Mouse (Mus musculus) heart, postnatal 0 days (tissue): ENCODE results near the gene Arhgdia. TPM values are rescaled to one million over a fixed set of nuclear protein-coding genes. Genes with fewer than 3 reads are reported as not detected.
A peak's percentile ranks its signal among the peaks of the same experiment; 100 is the strongest.

Source experiments
- ATAC-seq: fragments of 200-750 bp; cut with Nextera tagmentation; 2 replicates; pipeline ENCODE4 v1.8.0; 2017; ENCODE audit warnings: low read depth, moderate number of reproducible peaks, moderate library complexity; ENCODE audit not compliant: insufficient read depth
- DNase-seq: peaks from one replicate; pipeline ENCODE4 v3.0.0-alpha.2; 2016; ENCODE audit warnings: low spot score
- H3K27ac ChIP-seq: fragments of 300-500 bp; sonication (generic); 2 replicates; pipeline ENCODE4 v1.5.1; 2014; ENCODE audit warnings: low read depth, mild to moderate bottlenecking
- H3K27me3 ChIP-seq: fragments of 300-500 bp; sonication (generic); 2 replicates; pipeline ENCODE4 v1.6.1; 2014; ENCODE audit warnings: low read length, mixed read lengths; ENCODE audit not compliant: control insufficient read depth, insufficient read depth
- H3K36me3 ChIP-seq: fragments of 300-500 bp; sonication (generic); replicated peaks from 2 replicates; pipeline ENCODE4 v1.6.1; 2014; ENCODE audit warnings: low read length, mixed read lengths; ENCODE audit not compliant: control insufficient read depth, insufficient read depth
- H3K4me1 ChIP-seq: fragments of 300-500 bp; sonication (generic); 2 replicates; pipeline ENCODE4 v1.6.1; 2014; ENCODE audit warnings: antibody characterized with exemption; ENCODE audit not compliant: control insufficient read depth, insufficient read depth
- H3K4me2 ChIP-seq: fragments of 300-500 bp; sonication (generic); 2 replicates; pipeline ENCODE4 v1.6.1; 2014; ENCODE audit warnings: low read depth, mild to moderate bottlenecking, low read length, moderate library complexity
- H3K4me3 ChIP-seq: fragments of 300-500 bp; sonication (generic); 2 replicates; pipeline ENCODE4 v1.5.1; 2014; ENCODE audit warnings: low read depth, low read length
- H3K9ac ChIP-seq: fragments of 300-500 bp; sonication (generic); replicated peaks from 2 replicates; pipeline ENCODE4 v1.6.1; 2014; ENCODE audit warnings: low read depth, low read length, mixed read lengths
- H3K9me3 ChIP-seq: fragments of 300-500 bp; sonication (generic); replicated peaks from 2 replicates; pipeline ENCODE4 v1.6.1; 2016; ENCODE audit warnings: low read length; ENCODE audit not compliant: control insufficient read depth
- CTCF ChIP-seq: IDR thresholded peaks from 2 replicates; pipeline ENCODE4 v1.5.1; 2016; ENCODE audit warnings: antibody characterized with exemption, control low read depth, low read depth
- EP300 ChIP-seq: IDR thresholded peaks from 2 replicates; pipeline ENCODE4 v1.6.1; 2016; ENCODE audit warnings: antibody characterized with exemption, low read depth
- WGBS: fragments of 180-500 bp; shearing (Covaris S2); extraction: QIAGEN DNeasy Blood & Tissue Kit; methylation state at CpG from one replicate; pipeline ENCODE4 v1.1.7; 2014; 5-methylcytosine and 5-hydroxymethylcytosine counted together
- polyA plus RNA-seq: library from polyadenylated mRNA; unstranded; fragments of >200 nt; fragmentation: Nextera tagmentation; extraction: Ambion mirVana; gene quantifications from 2 replicates; pipeline ENCODE4 v1.2.1, GENCODE M21; 2015
- total RNA-seq: library from RNA; depleted of rRNA; stranded (reverse); fragments of >200 nt; gene quantifications from 2 replicates; pipeline ENCODE4 v1.2.3, GENCODE M21; 2014; ENCODE audit warnings: low replicate concordance

Gene Arhgdia
- total and polyA plus RNA-seq, 2 experiments from 2014 or later, result 231 to 245 TPM

- Histone ChIP-seq H3K27ac (peak overlapping the region; percentile 81), H3K4me1 (peaks cover 26% of the 10 kb centered on the region), H3K9me3 (no peaks in the 10 kb centered on the region), H3K27me3 (no peaks in the 10 kb centered on the region), H3K36me3 (peaks cover 37% of the 10 kb centered on the region), H3K4me3 (peak overlapping the region; percentile 82), H3K9ac (peak overlapping the region; percentile 90), H3K4me2 (peak overlapping the region; percentile 67)
- WGBS, result under 1% methylated on average over 22 of the region's 24 CpGs
- ATAC-seq (peak; percentile 7), DNase-seq (no peak)
- TF ChIP-seq EP300, result no peak
- TF ChIP-seq CTCF, result no peak
Measured at GRCm38 (mm10) chr11:120572417-120572751, 9.0 kb downstream of the Arhgdia start.

DNA sequence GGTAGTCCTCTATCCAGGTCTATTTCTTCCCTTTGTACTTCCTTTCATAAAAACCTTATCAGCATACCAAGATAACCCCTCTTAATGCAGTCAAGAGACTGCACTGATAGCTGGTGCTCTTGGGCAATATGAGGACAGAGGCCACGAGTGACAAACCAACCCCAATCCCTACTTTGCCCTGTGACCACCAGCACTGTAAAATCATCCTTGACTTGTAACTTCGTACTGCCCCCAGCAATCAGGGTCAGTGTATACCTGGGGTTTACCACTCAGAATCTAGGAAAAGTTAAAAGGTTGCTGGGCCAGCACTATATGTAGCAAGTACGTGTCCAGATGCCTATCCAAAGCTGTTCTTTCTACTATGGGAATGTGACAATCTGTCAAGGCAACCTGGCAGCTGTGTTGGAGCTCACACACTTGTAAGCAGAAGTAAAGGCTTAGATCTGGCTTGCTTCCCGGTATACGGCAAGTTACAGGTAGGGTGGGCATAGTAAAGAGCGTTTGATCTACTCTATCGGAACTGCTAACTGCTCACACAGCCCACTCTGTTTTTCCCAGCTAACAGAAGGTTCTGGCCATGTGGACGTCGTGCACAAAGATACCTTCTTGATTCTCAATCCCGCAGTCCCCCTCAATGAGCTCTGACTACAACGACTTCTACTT, 9.5 kb downstream of the Arhgdia start:
- Histone ChIP-seq H3K36me3 (peaks cover 41% of the 10 kb centered on the region), H3K4me2 (peak overlapping the region; percentile 67), H3K9me3 (no peaks in the 10 kb centered on the region), H3K27me3 (no peaks in the 10 kb centered on the region), H3K9ac (peak overlapping the region; percentile 90), H3K4me3 (peak overlapping the region; percentile 82), H3K4me1 (peaks cover 26% of the 10 kb centered on the region), H3K27ac (peak overlapping the region; percentile 81)
- TF ChIP-seq EP300 (no peak), CTCF (no peak)
- 2% methylated on average over 11 of the region's 11 CpGs for WGBS
- DNase-seq, result no peak
- no peak for ATAC-seq

GRCm38 (mm10) chr11:120571122-120571521, 10.3 kb downstream of the Arhgdia start:
- WGBS, result 49% methylated on average over 3 of the region's 3 CpGs
- no peaks in the 10 kb centered on the region for H3K9me3 ChIP-seq
- DNase-seq, result no peak
- H3K9ac ChIP-seq, result no peak overlapping the region
- no peak overlapping the region for H3K27ac ChIP-seq
- no peak for ATAC-seq
- no peaks in the 10 kb centered on the region for H3K27me3 ChIP-seq
- H3K4me3 ChIP-seq, result peak overlapping the region; percentile 82; the same call in 1 of the 2 replicates
- H3K4me2 ChIP-seq, result peak overlapping the region; percentile 67
- TF ChIP-seq CTCF (no peak), EP300 (no peak)
- peaks cover 45% of the 10 kb centered on the region for H3K36me3 ChIP-seq
- H3K4me1 ChIP-seq, result peaks cover 26% of the 10 kb centered on the region

- ATAC-seq (no peak), DNase-seq (no peak)
- no peaks in the 10 kb centered on the region for H3K27me3 ChIP-seq
- H3K27ac ChIP-seq, result no peak overlapping the region
- WGBS, result 86% methylated on average over 6 of the region's 6 CpGs
- no peak overlapping the region for H3K9ac ChIP-seq
- H3K9me3 ChIP-seq, result no peaks in the 10 kb centered on the region
- TF ChIP-seq EP300 (no peak), CTCF (no peak)
- H3K4me2 ChIP-seq, result no peak overlapping the region
- peaks cover 73% of the 10 kb centered on the region for H3K36me3 ChIP-seq
- no peak overlapping the region for H3K4me3 ChIP-seq
- H3K4me1 ChIP-seq, result peaks cover 13% of the 10 kb centered on the region
Measured at GRCm38 (mm10) chr11:120568324-120568723, 13.1 kb downstream of the Arhgdia start.

DNA sequence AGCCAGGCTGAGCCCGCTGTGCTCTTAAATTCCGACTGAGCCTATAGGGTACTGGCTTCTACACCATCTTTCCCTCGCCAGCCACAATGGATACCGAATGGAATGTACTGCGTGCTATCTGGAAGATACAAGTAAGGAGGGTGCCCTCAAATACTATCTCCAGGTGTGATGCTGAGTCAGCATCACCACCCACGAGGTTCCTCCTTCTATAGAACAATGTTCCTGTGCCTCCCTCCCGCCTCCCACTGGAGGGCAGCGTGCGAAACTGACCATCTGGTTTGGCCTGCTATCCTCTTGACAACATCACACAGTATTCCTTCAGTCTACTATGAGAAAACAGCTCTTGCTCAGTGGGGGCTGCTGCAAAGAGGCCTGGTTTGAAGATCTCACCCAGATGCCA, 16.3 kb downstream of the Arhgdia start:
- no peak overlapping the region for H3K9ac ChIP-seq
- no peak for ATAC-seq
- H3K36me3 ChIP-seq, result peaks cover 91% of the 10 kb centered on the region
- no peak overlapping the region for H3K4me2 ChIP-seq
- no peaks in the 10 kb centered on the region for H3K4me1 ChIP-seq
- TF ChIP-seq CTCF, result no peak
- no peak for TF ChIP-seq EP300
- no peaks in the 10 kb centered on the region for H3K9me3 ChIP-seq
- 81% methylated on average over 9 of the region's 9 CpGs for WGBS
- no peak overlapping the region for H3K4me3 ChIP-seq
- no peaks in the 10 kb centered on the region for H3K27me3 ChIP-seq
- DNase-seq, result no peak
- no peak overlapping the region for H3K27ac ChIP-seq

DNA sequence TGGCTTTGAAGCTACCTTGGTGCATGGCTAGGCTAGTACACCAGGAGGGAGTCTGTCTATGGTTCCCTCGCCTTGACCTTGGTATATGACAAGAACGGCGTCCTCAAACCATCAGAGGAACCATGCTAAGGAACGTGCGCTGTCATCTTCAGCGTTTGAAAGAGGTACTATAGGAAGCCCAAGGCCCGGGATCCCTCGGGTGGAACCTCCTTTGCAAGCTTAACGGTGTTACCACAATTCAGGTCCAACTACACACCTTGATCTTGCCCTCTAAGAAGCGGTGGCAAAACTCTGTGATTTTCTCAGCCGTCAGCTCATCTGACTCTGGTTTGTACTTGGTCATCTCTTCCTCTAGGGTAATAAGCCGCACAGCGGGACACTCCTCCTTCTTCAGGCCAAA, 18.5 kb downstream of the Arhgdia start:
- 91% methylated on average over 13 of the region's 13 CpGs for WGBS
- H3K9me3 ChIP-seq, result no peaks in the 10 kb centered on the region
- DNase-seq (no peak), ATAC-seq (no peak)
- no peak overlapping the region for H3K9ac ChIP-seq
- peaks cover 88% of the 10 kb centered on the region for H3K36me3 ChIP-seq
- no peak overlapping the region for H3K4me2 ChIP-seq
- TF ChIP-seq EP300, result no peak
- TF ChIP-seq CTCF, result no peak
- H3K4me1 ChIP-seq, result no peaks in the 10 kb centered on the region
- no peak overlapping the region for H3K4me3 ChIP-seq
- H3K27ac ChIP-seq, result no peak overlapping the region
- no peaks in the 10 kb centered on the region for H3K27me3 ChIP-seq
